Mouse (Mus musculus) testis, adult 2 months (tissue): ENCODE results near the gene Pnmt. TPM values are rescaled to one million over a fixed set of nuclear protein-coding genes. Genes with fewer than 3 reads are reported as not detected.

ENCODE experiments used
- H3K27ac ChIP-seq: fragments of 200-500 bp; 2 replicates; pipeline ENCODE4 v1.5.1; 2012; ENCODE audit warnings: low read depth, low read length; ENCODE audit not compliant: control insufficient read depth, insufficient read depth
- H3K27me3 ChIP-seq: fragments of 200-500 bp; 2 replicates; pipeline ENCODE4 v1.6.1; 2012; ENCODE audit warnings: mild to moderate bottlenecking, low read length, moderate library complexity; ENCODE audit not compliant: control insufficient read depth, insufficient read depth
- H3K36me3 ChIP-seq: fragments of 200-500 bp; 2 replicates; pipeline ENCODE4 v1.6.1; 2012; ENCODE audit warnings: mild to moderate bottlenecking, low read length; ENCODE audit not compliant: control insufficient read depth, insufficient read depth
- H3K4me1 ChIP-seq: fragments of 200-500 bp; 2 replicates; pipeline ENCODE4 v1.6.1; 2012; ENCODE audit warnings: low read length; ENCODE audit not compliant: control insufficient read depth, insufficient read depth
- H3K4me3 ChIP-seq: fragments of 200-500 bp; 2 replicates; pipeline ENCODE4 v1.5.1; 2012; ENCODE audit warnings: low read depth, mild to moderate bottlenecking, low read length, moderate library complexity, mixed read lengths; ENCODE audit not compliant: control insufficient read depth
- CTCF ChIP-seq: fragments of 200-500 bp; IDR thresholded peaks from 2 replicates; pipeline ENCODE4 v1.5.1; 2012; ENCODE audit warnings: low read depth, mild to moderate bottlenecking, inconsistent platforms, low read length, moderate library complexity; ENCODE audit not compliant: control insufficient read depth, insufficient read depth, insufficient replicate concordance
- POLR2A ChIP-seq: fragments of 200-500 bp; IDR thresholded peaks from 2 replicates; pipeline ENCODE4 v1.6.1; 2012; ENCODE audit warnings: low read depth, mild to moderate bottlenecking, inconsistent platforms, low read length, moderate library complexity; ENCODE audit not compliant: control insufficient read depth
- polyA plus RNA-seq: library from polyadenylated mRNA; depleted of rRNA; stranded (reverse); fragments of >200 nt; gene quantifications from 2 replicates; pipeline ENCODE4 v1.2.3, GENCODE M21; 2012

The Pnmt gene
- polyA plus RNA-seq, 1 experiment = 0.35 TPM

DNA sequence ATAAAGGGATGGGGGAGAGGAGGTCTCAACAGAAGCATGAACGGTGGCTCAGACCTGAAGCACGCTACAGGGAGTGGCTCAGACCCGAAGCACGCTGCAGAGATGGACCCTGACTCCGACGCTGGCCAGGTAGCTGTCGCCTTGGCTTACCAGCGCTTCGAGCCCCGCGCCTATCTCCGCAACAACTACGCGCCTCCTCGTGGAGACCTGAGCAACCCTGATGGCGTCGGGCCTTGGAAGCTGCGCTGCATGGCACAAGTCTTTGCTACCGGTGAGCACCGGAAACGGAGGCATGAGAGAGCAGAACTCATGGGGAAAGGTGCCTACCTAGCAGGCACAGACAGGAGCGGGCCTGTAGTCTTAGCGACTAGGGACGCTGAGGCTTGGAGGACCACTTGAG is 346 bp downstream of the Pnmt start:
- H3K27ac ChIP-seq = no peak overlapping the region
- no peaks in the 10 kb centered on the region for H3K27me3 ChIP-seq
- TF ChIP-seq CTCF (no peak), POLR2A (no peak)
- H3K4me1 ChIP-seq = peaks cover 15% of the 10 kb centered on the region
- H3K36me3 ChIP-seq = no peaks in the 10 kb centered on the region
- H3K4me3 ChIP-seq = peak overlapping the region; percentile 26

DNA sequence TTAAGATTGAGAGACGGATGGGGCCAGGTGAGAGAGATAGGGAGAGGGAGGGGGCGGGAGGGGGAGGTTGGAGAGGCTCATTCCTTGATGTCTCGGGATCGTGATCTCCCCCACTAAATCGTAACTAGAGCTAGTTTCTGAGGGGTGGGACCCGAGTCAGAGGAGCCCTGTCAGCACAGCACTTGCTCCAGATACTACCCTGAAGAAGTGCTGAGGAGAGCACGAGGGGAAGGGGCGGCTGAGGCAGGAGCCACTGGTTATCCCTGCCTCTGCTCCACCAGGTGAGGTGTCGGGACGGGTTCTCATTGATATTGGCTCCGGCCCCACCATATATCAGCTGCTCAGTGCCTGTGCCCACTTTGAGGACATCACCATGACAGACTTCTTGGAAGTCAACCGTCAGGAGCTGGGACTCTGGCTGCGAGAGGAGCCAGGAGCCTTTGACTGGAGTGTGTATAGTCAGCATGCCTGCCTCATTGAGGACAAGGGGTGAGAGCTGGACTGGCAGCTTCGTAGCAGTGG is 867 bp downstream of the Pnmt start:
- Histone ChIP-seq H3K4me1 (peaks cover 15% of the 10 kb centered on the region), H3K4me3 (no peak overlapping the region; the same call in 1 of the 2 replicates), H3K27me3 (no peaks in the 10 kb centered on the region), H3K27ac (no peak overlapping the region), H3K36me3 (no peaks in the 10 kb centered on the region)
- no peak for TF ChIP-seq POLR2A
- no peak for TF ChIP-seq CTCF

DNA sequence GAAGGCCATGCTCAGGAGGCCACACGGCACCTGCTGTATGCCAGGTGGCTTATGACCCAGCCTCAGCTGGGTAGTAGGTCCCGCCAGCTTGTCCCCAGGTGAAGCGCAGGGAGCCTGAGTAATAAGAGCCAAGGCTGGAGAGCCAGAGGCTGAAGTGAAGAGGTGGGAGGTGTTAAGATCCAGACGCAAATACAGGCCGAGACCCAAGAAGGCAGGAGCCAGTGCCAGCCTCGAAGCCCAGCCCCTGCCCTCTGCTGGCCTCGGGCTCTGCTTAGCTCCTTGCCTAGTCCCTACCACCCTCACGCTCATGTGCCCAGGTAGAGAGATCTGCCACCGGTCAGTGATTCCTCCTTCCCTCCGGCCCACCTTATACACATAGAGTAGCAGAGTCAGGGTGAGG is 2.0 kb downstream of the Pnmt start:
- H3K27ac ChIP-seq = no peak overlapping the region
- TF ChIP-seq POLR2A (no peak), CTCF (no peak)
- H3K4me1 ChIP-seq = peaks cover 20% of the 10 kb centered on the region
- H3K36me3 ChIP-seq = no peaks in the 10 kb centered on the region
- H3K4me3 ChIP-seq = no peak overlapping the region
- H3K27me3 ChIP-seq = no peaks in the 10 kb centered on the region

DNA sequence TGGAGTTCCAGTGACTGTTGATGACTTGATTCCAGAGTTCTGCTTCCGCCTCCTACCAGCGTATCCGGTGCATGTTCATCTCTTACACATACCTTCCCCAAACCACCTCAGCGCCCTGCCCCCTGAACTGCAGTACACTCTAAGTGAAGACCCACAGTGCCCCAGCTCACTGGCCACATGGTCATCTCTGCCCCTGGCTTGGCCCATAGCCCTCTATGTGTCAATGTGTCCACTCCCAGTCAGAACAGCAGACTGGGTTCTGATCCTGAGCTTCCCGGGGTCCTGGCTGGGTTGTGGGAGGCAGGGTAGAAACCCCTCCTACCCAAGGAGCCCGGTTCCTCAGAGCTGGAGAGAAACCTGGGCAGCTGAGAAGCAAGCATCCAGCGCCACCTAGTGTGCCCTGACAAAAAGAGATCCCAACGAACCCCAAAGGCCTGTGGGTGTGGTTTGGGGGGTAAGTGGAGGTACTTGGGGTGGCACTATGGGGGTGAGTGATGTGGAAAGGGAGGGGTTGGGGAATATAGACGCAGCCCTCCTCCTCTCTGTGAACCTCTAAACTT is 3.1 kb downstream of the Pnmt start:
- Histone ChIP-seq H3K27ac (no peak overlapping the region), H3K36me3 (no peaks in the 10 kb centered on the region), H3K4me1 (peaks cover 30% of the 10 kb centered on the region), H3K27me3 (no peaks in the 10 kb centered on the region), H3K4me3 (no peak overlapping the region)
- TF ChIP-seq CTCF (peak; percentile 39; the same call in 1 of the 2 replicates), POLR2A (no peak)

DNA sequence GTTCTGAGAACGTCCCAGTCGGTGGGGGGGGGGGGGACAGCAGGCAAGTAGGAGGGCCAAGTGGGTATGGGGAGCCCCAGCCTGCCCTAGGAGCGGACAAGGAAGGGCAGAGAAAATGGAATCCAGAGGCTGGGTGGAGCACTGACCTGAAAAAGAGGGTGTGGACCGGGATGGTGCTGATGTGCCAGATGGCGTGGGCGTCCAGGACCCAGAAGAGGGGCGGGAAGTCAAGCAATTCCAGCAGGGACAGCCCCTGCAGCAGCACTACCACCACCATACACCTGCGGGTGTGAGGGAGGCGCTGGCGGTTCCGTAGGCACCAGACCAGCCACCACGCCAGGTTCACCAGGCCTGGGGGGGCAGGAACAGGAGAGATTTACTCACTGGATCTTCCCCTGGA is 3.9 kb downstream of the Pnmt start:
- Histone ChIP-seq H3K36me3 (no peaks in the 10 kb centered on the region), H3K4me1 (peaks cover 33% of the 10 kb centered on the region), H3K27ac (no peak overlapping the region), H3K4me3 (no peak overlapping the region), H3K27me3 (no peaks in the 10 kb centered on the region)
- no peak for TF ChIP-seq POLR2A
- no peak for TF ChIP-seq CTCF

DNA sequence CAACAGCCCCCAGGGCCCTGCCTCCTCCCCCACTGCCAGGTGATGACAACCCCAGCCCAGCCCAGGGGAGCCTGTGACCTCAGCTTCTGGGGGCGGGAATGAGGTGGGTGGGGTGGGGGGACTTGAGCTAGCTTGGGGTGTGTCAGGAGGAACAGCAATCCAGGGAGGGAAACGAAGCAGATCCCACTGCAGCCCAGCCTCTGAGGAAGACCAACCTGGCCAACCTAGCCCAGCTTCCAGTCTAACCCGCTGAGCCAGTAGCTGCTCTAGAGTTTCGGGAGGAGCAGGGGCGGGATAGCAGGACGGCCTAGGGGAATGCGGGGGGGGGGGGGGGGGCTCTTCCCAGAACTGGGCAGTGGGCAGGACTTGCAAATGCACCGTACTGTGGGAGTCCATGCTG is 5.8 kb downstream of the Pnmt start:
- H3K4me1 ChIP-seq = peaks cover 29% of the 10 kb centered on the region
- H3K36me3 ChIP-seq = no peaks in the 10 kb centered on the region
- H3K27me3 ChIP-seq = no peaks in the 10 kb centered on the region
- H3K4me3 ChIP-seq = no peak overlapping the region
- no peak overlapping the region for H3K27ac ChIP-seq
- TF ChIP-seq CTCF = no peak
- no peak for TF ChIP-seq POLR2A

DNA sequence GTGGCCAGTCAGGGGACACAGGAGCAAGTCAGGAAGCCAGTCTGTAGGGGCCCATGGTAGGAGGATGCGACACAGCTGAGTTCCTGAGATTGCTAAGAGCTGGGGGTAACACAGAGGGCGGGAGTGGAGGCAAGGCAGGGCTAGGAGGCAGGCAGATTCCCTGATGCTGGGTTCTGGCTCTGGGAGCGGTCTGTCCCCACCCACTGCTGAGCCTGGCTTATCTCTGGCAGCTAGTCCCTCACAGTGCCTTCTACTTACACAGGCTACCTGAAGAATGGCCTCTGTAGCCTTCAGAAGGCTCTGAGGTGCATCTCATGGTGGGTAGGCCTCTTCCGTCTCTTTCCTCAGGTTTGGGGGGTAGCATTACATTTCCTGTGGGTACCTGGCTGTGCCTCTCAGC is 6.4 kb downstream of the Pnmt start:
- Histone ChIP-seq H3K27me3 (no peaks in the 10 kb centered on the region), H3K4me1 (peaks cover 26% of the 10 kb centered on the region), H3K4me3 (no peak overlapping the region), H3K36me3 (no peaks in the 10 kb centered on the region), H3K27ac (no peak overlapping the region)
- TF ChIP-seq CTCF (no peak), POLR2A (no peak)
